Mouse (Mus musculus) 3134 (cell line): ENCODE results near the gene Rdh16f1.
"Not testable (repeated sequence)": the region's sequence is repeated elsewhere in the genome, so short reads cannot be mapped to it uniquely, and the experiment has no call there.

Source experiments
- DNase-seq: peaks from one replicate; pipeline ENCODE4 v3.0.0-alpha.2; 2011; ENCODE audit warnings: low spot score; ENCODE audit not compliant: insufficient read length; ENCODE audit errors: extremely low read depth

Rdh16f1 gene

DNA sequence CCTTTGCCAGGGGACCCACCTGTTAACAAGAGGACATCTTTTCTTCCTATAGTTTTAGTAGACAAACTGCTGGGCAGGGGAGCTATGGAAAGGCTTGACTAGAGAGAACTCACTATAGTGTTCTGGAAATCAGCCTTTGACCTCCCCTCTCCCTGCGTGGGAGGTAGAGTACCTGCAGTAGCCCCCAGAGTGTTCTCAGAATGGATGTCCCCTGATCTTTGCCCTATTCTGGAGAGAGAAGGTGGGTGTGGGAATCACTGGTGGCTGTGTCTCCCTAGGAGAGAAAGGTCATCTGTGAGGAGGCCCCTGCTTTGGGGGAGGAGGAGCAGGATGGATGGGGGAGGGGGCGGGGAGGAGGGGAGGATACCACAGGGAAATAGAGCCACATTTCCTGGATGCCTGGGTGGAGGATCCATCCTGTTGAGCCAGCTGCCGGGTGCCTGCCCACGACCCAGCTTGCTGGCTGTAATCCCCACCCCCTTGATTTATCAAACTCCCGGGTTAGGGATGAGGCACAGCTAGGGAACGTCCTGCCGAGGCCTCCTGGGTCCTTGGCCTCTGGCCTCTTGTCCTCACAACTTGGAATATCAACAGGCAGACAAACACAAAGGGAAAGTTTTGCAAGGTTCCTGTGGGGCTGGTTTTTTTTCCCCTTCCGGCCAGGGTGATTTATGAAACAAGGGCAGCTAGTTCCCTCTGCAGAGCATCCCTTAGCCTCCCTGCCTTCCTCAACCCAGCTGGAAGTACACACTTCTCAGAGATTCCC lies 10.6 kb upstream of the Rdh16f1 start:
- no peak for DNase-seq

DNA sequence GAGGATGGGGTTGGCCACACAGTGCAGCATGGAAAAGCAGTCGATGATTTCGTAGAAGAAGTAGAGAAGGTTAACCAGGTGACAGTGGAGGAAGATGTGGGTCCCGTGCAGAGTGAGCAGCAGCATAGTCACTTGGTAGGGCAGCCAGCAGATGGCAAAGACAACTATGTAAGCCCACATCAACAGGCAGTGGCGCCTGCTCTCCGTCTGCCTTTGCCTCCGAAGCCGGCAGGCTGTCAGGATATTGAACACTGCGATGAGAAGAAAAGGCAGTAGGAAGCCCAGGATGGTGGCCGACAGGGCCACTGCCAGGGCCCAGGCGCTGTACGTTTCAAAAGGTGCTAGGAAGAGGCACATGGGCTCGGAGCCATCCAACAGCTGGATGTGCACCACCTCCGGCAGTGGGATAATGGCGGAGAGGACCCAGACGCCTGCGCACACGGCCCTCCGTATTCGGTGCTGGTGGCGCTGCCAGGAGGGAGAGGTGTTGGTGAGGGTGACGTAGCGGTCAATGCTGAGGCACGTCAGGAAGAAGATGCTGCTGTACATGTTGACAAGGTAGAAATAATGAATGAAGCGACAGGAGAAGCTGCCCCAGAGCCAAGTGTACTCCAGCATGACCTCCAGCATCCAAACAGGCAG lies 9.3 kb upstream of the Rdh16f1 start:
- DNase-seq = no peak

DNA sequence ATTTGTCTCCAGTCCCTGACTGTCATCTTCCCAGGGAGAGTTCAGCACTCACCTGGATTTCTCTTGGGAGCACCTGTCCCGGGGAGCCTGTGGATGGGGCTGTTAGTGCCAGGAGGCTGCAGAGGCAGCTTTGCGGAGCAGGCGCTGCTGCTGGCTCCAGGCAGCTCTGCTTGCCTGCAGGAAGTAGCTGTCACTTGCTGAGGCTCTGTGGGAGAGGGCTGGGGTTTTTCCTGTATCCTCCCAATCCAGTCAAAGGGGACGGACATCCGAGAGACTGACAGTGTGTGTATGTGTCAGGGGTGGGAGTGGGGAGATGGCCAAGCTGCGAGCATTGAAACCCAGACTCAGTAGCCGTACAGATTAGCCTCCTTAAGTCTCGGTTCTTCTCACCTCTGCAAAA lies 8.0 kb upstream of the Rdh16f1 start, which contains the start of gene Gpr182:
Gpr182 (minus strand) TSS at position 185 of the 400 bp plus-strand sequence.
- DNase-seq = no peak

DNA sequence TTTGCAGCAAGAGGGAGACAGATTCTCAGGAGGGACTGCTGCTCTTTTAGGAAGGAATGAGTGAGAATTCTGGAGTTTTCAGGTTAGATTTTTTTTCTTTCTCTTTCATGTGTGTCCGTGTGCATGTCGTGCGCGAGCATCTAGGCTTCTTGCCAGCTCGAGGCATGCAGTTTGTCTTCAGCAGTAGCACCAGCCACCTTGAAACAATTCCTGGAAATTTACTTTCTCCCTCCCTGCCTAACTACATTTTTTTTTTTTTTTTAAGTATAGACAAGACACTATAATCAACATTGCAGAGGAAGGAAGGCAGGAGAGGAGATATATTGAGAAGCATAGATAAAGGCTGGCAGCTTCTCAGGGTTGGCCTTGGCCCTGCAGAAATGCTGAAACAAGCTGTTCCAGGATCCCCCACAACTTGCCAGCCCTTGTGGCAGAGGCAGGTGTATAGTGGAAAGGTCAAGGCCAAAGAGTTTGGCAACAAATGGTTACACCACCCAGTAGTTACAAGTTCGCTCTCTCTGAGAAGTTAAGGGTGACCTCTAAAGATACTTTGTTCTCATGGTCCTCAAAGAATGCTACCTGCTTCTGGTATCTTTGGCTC lies 4.9 kb upstream of the Rdh16f1 start:
- DNase-seq = no peak

DNA sequence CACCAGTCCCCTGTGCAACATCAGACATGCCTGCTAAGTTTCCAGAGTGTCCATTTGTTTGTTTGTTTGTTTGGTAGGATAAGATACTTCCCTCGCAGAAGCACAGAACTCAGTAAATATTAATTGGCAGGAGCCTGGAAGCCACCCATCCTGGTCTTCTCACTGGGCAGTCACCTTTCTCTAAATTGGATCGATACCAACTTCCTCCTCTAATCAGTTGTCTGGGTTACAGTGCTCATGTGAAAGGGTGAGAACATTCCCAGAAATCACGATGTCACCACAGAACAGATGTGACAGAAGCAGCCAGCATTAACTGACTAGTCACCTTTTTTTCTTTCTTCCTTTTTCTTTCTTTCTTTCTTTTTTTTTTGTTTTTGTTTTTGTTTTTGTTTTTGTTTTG lies 4.3 kb upstream of the Rdh16f1 start:
- no peak for DNase-seq

DNA sequence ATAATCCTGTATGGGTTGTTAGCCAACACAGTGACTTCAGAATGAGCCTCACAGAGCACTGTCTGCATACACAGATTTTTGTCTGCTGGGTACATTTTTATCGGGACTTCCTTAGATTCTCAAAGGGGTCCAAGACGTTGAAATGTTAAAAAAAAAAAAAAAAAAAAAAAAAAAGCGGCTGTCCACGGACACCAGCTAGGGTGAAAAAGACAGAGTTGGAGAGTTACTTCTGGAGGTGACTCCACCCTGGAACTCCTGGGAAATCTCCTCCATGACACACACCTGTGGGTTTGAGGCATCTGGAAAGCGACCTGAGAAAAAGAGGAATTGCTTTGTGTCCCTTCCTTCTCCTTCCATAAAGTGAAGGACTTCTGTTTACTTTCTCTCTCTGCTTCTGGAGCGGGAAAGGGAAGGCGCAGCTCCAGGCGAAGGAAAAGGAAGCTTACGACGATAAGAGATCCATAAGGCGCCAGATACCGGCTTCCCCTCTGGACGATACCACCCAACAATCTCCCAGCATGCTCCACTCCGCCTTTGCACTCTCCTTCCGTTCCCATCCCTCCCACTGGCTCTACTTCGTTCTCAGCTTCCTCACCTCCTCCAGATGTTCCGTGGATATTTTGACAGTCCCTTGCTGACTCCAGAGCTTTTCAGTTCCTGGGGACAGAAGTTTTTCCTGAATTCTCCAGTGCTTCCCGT lies 3.7 kb upstream of the Rdh16f1 start:
- DNase-seq = no peak

DNA sequence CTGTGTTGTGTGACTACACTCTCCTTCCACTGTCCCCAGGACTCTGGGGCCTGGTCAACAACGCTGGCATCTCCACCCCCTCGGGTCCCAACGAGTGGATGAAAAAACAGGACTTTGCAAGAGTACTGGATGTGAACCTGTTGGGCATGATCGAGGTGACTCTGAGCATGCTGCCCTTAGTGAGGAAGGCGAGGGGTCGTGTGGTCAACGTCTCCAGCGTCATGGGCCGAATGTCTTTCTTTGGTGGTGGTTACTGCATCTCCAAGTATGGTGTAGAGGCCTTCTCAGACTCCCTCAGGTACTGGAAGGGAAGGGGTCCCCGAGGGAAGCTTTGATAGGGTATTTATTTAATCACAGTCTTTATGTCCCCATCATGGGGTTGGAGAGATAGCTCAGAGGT lies 3.3 kb downstream of the Rdh16f1 start:
- DNase-seq = not testable (repeated sequence)

DNA sequence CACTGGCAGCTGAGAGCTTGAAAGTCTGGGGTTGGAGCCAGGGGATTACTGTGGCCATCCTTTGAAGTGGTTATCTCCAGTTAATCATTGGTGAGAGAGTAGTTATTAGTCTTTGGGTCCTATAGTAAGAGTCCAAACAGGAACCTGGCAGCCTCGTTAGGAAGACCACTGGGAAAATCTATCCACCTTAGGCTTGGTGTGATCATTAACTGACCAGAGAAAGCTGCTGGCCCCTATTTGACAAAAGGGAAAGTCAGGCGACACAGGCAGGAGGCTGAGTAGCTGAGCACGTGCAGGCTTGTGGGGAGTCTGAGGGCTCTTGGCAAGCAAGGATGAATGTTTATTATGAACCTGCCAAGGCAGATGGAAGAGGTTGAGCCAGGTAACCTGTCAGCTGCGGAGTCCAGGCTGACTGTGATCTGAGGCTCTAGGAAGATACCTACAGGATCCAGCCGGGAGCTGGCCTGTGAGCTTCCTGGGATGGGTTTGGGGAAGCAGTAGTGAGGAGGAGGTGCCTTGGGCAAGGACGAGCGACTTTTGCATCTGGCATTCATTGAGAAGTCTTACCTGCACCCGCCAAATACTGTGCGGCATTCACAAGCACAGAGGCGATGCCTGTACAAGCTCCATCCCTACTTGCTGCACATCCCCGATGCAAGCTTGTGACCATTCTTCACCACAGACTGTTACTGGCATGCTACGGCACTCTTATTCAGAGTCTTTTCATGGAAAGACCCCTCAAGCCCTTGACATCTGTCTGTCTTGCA lies 4.5 kb downstream of the Rdh16f1 start:
- no peak for DNase-seq

DNA sequence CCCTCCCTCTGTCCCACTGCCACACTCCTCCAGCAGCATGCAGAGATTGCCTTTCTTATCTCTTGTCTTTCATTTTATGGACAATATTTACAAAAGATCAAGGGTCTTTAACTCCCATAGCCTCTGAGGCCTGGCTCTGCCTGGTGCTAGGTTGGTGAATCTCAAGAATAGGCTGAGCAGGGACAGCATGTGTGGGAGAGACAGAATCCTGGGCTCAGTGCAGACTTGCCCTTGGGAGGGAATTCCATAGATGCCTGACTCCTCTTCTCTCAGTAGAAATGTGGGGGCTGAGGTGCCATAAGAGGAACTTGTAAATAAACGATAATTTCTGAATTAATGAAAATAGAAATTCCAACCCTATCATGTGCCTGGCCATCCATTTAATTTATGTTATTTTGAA lies 7.0 kb downstream of the Rdh16f1 start:
- no peak for DNase-seq

DNA sequence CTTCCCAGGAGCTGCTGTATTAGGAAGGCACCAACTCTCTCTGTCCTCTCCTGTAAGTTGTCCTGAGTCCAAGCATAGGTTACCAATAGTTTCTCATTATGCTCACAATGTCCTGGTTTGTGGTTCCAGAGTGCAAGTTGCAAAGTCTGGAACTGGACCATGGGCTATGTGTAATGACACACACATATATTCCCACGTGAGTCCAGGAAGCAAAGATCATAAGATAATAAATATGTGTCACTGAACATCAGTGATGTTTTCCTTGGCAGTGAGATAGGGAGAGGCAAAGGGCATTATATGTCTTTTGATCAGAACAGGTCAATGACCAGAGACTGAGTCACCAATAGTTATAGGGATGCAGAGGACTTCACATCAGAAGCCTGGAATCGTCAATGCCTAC lies 16.4 kb downstream of the Rdh16f1 start, which contains the start of gene Rdh9:
Rdh9 (plus strand) TSS at position 376 of the 400 bp plus-strand sequence.
- DNase-seq = no peak

DNA sequence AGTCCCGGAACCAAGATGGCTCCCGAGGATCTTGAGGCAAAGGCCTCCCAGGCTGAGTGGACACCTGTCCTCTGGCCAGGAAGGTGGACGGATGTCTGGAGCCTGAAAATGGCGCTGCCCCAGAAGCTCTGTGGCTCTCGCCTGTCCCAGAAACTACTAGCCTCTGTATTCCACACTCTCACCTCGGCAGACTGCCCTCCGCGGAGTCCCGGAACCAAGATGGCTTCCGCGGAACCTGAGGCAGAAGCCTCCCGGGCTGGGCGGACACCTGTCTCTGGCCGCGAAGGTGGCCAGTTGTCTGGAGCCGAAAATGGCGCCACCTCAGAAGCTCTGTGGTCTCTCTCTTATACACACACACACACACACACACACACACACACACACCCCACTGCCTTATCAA lies 22.7 kb downstream of the Rdh16f1 start:
- not testable (repeated sequence) for DNase-seq

DNA sequence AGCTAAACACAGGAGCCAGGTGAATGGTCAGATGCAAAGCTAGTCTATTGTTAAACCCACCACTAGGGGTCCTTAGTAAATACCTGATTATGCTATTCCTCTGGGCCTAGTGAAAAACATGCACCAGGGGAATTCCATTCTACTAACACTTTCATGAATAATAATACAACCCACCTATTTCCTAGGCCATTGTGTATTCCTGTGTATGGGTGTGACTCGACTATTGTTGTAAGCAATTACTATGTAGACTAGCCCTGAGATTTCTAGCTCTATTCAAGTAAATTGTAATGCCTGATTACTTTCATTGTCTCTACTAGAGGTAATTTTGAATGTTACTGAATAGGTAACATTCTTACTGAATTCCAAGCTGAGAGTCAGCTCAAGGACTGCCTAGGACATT lies 25.8 kb downstream of the Rdh16f1 start:
- not testable (repeated sequence) for DNase-seq

DNA sequence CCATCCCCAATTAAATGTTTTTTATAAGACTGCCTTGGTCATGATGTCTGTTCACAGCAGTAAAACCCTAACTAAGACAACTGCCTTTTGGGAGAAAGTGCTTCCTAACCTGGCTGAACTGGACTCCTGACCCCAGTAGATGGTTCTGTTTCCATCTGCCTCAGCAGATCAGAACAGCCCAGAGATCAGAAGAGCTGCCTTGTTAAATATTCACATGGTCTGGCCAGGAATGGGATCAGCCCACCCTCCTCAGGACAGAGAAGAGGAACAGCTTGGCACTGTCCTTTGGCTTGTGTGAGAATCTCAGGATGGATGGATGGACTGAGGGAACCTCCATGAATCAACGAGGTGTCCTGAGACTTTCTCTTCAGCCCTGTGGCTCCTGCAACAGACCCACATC lies 39.7 kb downstream of the Rdh16f1 start:
- DNase-seq = no peak

DNA sequence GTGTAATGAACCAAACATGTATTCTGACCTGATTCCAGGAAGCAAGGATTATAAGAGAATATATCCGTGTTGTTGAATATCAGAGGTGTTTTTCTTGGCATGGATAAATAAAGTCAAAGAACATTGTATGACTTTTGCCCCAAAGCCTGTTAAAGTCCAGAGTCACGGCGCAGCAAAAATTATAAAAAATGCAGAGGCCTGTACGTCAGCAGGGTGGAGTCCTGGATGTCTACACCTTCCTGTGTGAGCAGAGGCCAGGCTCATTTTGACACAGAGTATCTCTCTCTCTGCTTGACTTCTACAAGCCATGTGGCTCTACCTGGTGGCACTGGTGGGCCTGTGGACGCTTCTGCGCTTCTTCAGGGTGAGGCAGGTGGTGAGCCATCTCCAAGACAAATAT lies 41.3 kb downstream of the Rdh16f1 start, which contains the start of gene Rdh16:
Rdh16 (plus strand) TSS at position 262 of the 400 bp plus-strand sequence.
- DNase-seq = no peak

DNA sequence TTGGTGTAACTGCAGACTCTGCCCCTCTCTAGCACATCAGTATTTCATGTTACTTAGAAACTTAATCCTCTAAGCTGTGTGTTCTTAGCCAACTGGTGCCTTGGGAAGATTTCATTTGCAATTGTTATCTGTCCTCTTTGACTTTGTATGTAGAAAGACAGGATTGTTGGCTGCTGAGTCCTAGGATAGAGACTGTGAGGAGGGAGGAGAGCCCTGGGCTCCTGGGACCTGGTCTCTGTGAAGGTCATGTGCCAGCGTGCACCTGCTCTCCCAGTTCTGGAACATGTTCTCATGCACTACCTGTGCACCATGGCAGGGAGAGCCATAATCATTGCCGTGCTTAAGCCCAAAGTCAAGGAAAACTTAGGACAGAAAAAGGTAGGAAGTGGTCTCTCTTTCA lies 42.0 kb downstream of the Rdh16f1 start:
- no peak for DNase-seq

DNA sequence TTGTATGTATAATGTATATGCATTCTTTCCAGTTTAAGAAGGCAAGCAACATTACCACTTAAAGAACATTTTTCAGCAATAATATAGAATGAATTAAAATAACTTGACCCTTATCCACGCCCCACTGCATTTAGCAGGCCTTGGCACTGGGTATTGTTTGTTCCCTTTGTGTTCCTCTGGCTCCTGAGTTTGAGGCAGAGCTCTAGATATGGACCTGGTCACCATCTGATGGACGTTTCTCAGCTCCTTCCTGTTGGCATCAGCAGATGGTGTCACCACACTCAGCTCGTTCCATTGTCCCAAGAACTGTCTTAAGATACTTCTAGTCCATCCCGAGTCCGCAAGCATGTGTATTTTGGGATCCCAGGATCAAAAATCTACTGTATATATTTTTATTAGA lies 42.6 kb downstream of the Rdh16f1 start:
- DNase-seq = no peak

DNA sequence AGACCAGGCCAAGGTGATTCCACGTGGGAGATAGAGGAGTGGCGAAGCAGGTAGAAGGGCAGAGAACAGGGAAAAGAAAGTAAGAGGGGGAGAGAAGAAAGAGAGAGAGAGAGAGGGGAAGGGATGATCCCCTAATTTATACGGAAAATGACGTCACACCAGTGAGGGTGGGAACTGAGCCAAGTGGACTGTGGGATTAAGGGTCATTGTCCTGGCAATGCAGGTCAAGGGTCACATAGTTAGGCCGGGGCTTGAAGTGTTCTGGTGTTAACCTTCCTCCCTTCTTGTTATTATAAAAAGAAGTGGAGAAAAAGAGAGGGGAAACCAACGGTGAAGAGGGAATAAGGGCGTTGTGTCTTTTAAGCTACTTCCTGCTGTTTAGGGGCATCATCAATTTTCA lies 44.8 kb downstream of the Rdh16f1 start:
- no peak for DNase-seq

DNA sequence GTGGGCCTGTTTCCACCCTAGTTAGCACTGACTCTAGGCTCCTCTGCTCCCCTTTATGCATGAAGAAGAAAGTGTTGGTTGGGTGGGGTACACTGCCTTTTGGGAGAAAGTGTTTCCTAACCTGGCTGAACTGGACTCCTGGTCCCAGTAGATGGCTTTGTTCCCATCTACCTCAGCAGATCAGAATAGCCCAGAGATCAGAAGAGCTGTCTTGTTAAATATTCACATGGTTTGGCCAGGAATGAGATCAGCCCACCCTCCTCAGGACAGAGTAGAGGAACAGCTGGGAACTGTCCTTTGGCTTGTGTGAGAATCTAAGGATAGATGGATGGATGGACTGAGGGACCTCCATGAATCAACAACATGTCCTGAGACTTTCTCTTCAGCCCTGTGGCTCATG lies 56.3 kb downstream of the Rdh16f1 start:
- DNase-seq = no peak

DNA sequence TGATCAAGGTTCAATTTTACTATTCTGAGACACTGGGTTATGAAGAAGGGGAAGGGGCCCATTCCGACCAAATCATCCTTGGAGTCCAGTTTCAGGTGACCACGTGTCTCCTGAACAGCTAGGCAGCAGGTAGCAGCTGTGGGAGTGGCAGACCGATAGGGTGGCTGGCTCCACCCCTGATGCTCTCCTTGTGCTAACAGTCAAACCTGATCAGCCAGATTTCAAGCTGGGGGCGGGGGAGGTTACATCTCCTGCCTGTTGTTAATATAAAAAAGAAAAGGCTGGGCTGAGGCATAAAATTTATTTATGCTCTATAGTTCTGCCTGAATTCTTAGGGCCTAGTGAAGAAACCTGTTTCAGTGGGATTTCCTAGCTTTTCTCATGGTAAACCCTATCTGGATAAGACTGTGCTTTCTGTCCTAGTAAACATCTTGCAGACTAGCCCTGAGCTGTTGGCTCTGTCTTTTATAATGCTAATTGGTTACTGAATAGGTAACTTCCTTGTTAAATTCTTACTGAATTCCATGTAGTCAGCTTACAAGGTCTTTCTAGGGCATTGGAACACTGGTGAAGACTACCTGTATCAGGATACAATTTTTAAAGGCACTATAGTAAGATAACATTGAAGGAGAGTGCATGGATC lies 57.8 kb downstream of the Rdh16f1 start:
- DNase-seq = not testable (repeated sequence)

DNA sequence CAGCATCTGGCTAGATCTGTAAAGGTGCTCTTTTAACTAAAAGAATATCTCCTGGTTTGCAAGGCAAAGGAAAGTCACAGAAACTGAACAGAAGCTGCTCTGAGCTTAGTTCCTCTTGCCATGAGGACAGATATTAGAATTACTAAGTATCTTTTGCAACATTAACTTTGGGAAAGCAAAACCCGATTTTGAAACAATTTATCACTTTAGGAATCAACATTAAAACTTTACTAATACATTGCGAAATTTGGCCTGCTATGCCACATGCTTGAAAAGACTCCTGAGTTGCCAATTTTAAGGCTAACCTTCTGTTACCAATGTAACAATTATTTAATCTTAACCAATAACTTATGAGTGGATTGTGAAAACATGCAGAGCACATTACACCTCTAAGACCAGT lies 62.2 kb downstream of the Rdh16f1 start:
- not testable (repeated sequence) for DNase-seq
